Mouse (Mus musculus) intestine, postnatal 0 days (tissue): Measurements from ENCODE around the gene Rflnb. TPM values are rescaled to one million over a fixed set of nuclear protein-coding genes. Genes with fewer than 3 reads are reported as not detected.

ENCODE experiments used
- ATAC-seq: fragments of 200-750 bp; cut with Nextera tagmentation; 2 replicates; pipeline ENCODE4 v1.8.0; 2017; ENCODE audit warnings: mild to moderate bottlenecking, moderate TSS enrichment, moderate library complexity
- H3K27ac ChIP-seq: fragments of 300-500 bp; sonication (generic); 2 replicates; pipeline ENCODE4 v1.5.1; 2014; ENCODE audit warnings: mild to moderate bottlenecking, low read depth, low read length, moderate library complexity
- H3K27me3 ChIP-seq: fragments of 300-500 bp; sonication (generic); replicated peaks from 2 replicates; pipeline ENCODE4 v1.6.1; 2014; ENCODE audit warnings: low read length, mixed read lengths; ENCODE audit not compliant: control insufficient read depth, insufficient read depth
- H3K36me3 ChIP-seq: fragments of 300-500 bp; sonication (generic); 2 replicates; pipeline ENCODE4 v1.6.1; 2014; ENCODE audit warnings: mild to moderate bottlenecking, moderate library complexity; ENCODE audit not compliant: control insufficient read depth, insufficient read depth
- H3K4me1 ChIP-seq: fragments of 300-500 bp; sonication (generic); replicated peaks from 2 replicates; pipeline ENCODE4 v1.6.1; 2014; ENCODE audit warnings: antibody characterized with exemption, low read length, mixed read lengths; ENCODE audit not compliant: control insufficient read depth, insufficient read depth
- H3K4me2 ChIP-seq: fragments of 300-500 bp; sonication (generic); replicated peaks from 2 replicates; pipeline ENCODE4 v1.6.1; 2014; ENCODE audit warnings: low read depth, mild to moderate bottlenecking, moderate library complexity
- H3K4me3 ChIP-seq: fragments of 300-500 bp; sonication (generic); 2 replicates; pipeline ENCODE4 v1.5.1; 2014; ENCODE audit warnings: low read depth, low read length
- H3K9ac ChIP-seq: fragments of 300-500 bp; sonication (generic); 2 replicates; pipeline ENCODE4 v1.6.1; 2014; ENCODE audit warnings: mild to moderate bottlenecking, low read depth, low read length
- H3K9me3 ChIP-seq: fragments of 300-500 bp; sonication (generic); 2 replicates; pipeline ENCODE4 v1.6.1; 2016; ENCODE audit warnings: mixed run types; ENCODE audit not compliant: control insufficient read depth
- CTCF ChIP-seq: sonication (generic); IDR thresholded peaks from 2 replicates; pipeline ENCODE4 v1.5.1; 2016; ENCODE audit warnings: low read depth, mild to moderate bottlenecking, control low read depth, antibody characterized with exemption, moderate library complexity
- WGBS: fragments of 180-500 bp; shearing (Covaris S2); extraction: QIAGEN DNeasy Blood & Tissue Kit; methylation state at CpG from one replicate; pipeline ENCODE4 v1.1.7; 2014; 5-methylcytosine and 5-hydroxymethylcytosine counted together
- polyA plus RNA-seq: library from polyadenylated mRNA; unstranded; fragments of >200 nt; fragmentation: Nextera tagmentation; extraction: Ambion mirVana; gene quantifications from 2 replicates; pipeline ENCODE4 v1.2.1, GENCODE M21; 2015

Gene Rflnb
- polyA plus RNA-seq, 1 experiment from 2014 or later: 24.2 TPM

DNA sequence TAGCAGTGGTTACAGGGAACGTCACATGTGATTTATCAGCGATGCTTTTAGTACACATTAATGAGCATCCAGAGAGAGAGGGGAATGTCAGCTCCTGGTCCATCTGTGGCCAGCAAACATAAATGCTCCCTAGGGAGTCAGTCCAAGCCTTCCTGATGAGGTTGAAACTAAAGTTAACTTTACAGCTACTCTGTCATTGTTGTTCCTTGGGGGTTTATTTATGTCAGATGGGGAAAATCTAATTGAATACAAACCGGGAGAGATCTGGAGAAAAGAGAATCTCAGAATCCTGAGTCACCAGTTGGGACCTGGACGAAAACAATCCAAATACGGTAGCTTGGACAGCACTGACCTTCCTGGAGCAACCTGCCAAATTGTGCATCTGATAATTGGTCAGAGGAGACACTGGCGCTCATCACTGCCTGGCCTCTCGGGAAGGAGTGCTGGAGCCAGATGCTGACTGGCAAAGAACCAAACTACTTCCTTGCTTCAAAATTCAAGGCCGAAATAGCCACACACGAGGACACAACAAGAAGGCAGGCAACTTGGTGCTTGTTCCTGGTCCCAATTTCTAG lies 38.0 kb upstream of the Rflnb start:
- 63% methylated on average over 9 of the region's 9 CpGs for WGBS
- no peaks in the 10 kb centered on the region for H3K9me3 ChIP-seq
- no peak overlapping the region for H3K27ac ChIP-seq

DNA sequence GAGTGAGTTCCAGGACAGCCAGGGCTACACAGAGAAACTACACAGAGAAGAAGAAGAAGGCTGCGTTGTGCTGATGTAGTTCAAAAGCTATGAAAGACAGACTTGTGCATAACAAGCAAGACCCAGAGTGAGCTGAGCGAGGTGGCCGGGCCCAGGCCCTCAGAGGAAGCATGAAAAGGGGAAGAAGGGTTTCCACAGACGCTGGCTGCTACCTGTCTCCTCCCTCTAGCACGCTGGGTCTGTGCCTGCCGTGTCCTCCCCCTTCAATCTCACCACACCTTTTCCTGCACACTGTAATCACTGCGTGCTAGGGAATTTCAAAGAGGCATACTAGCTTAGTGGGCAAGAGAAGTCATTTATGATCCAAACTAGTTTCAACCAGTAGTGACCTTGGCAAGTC lies 36.8 kb upstream of the Rflnb start:
- H3K4me1 ChIP-seq: no peaks in the 10 kb centered on the region
- H3K9ac ChIP-seq: no peak overlapping the region
- TF ChIP-seq CTCF: no peak
- no peak overlapping the region for H3K4me2 ChIP-seq
- no peaks in the 10 kb centered on the region for H3K27me3 ChIP-seq
- WGBS: 83% methylated on average over 7 of the region's 7 CpGs
- no peak overlapping the region for H3K27ac ChIP-seq
- no peak overlapping the region for H3K4me3 ChIP-seq
- H3K9me3 ChIP-seq: no peaks in the 10 kb centered on the region
- no peak for ATAC-seq
- H3K36me3 ChIP-seq: peaks cover 29% of the 10 kb centered on the region

More for the DNA sequence above, 38.0 kb upstream of the Rflnb start:
- no peaks in the 10 kb centered on the region for H3K27me3 ChIP-seq
- TF ChIP-seq CTCF: no peak
- H3K4me2 ChIP-seq: no peak overlapping the region
- no peak overlapping the region for H3K9ac ChIP-seq
- H3K36me3 ChIP-seq: peaks cover 32% of the 10 kb centered on the region
- H3K4me3 ChIP-seq: no peak overlapping the region
- no peak for ATAC-seq
- H3K4me1 ChIP-seq: no peaks in the 10 kb centered on the region

DNA sequence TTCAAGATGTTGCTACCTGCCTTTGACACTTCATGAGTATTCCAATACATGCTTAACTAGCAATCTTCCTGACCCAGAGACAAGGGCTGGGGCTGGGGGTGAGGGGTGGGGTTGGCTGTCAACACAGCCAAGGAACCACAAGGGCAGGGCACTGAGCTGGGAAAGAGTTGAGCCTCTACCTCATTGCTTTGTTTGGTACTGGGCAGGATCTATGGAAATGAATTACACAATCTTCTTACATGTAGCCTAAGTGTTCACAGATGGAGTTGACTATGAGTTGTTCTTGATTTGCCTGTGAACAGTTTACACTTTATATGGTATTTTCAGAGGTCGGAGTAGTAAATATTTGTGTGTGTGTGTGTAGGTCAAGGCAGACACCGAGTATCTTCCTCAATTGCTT lies 33.3 kb upstream of the Rflnb start:
- no peak for ATAC-seq
- 83% methylated on average over 2 of the region's 2 CpGs for WGBS

DNA sequence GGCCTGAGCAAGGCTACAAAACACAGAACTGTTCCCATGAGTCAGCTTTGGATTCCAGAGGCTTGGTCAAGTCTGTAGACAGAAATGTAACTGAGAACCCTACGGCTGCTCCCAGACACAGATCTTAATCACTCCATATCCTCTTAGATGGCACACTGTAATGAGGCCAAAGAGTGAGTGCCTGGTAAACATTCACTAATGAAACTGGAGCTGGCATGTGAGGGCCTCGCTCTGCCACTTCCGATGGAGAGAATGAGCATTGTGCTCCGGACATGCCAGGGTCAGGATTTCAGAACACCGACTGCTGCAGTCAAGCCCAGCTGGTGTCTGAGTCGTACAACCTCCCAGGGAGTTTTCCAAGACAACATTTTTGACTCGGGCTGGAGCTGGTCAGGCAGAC lies 32.4 kb upstream of the Rflnb start:
- H3K9ac ChIP-seq: no peak overlapping the region
- H3K27ac ChIP-seq: no peak overlapping the region
- WGBS: 43% methylated on average over 7 of the region's 7 CpGs
- ATAC-seq: no peak
- no peak overlapping the region for H3K4me2 ChIP-seq
- no peak overlapping the region for H3K4me3 ChIP-seq
- no peaks in the 10 kb centered on the region for H3K9me3 ChIP-seq
- H3K4me1 ChIP-seq: no peaks in the 10 kb centered on the region
- H3K27me3 ChIP-seq: no peaks in the 10 kb centered on the region
- TF ChIP-seq CTCF: no peak
- H3K36me3 ChIP-seq: peaks cover 24% of the 10 kb centered on the region

More for the DNA sequence above, 33.3 kb upstream of the Rflnb start:
- Histone ChIP-seq H3K36me3 (peaks cover 24% of the 10 kb centered on the region), H3K4me2 (no peak overlapping the region), H3K27me3 (no peaks in the 10 kb centered on the region), H3K27ac (no peak overlapping the region), H3K9me3 (no peaks in the 10 kb centered on the region), H3K4me1 (no peaks in the 10 kb centered on the region), H3K9ac (no peak overlapping the region), H3K4me3 (no peak overlapping the region)
- TF ChIP-seq CTCF: no peak

DNA sequence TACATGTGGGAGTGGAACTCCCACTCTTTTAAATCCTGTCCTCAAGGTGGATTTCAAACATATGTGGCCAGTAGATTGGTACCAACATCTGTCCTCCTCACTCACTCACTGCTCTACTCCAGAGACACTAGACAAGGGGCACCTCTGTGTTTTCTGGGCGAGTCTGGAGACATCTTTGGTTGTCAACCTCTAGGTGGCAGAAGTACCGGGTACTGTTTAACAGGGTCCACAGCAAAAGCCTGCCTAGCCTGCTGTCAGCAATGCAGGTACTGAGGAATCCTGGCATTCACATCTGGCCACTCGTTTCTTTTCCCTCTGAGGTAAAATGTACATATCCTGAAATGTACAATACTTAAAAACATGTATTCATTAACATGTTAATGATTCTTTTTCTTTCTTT lies 28.9 kb upstream of the Rflnb start:
- 39% methylated on average over 3 of the region's 3 CpGs for WGBS
- no peak for ATAC-seq
- no peaks in the 10 kb centered on the region for H3K4me1 ChIP-seq
- H3K9ac ChIP-seq: no peak overlapping the region
- H3K4me2 ChIP-seq: no peak overlapping the region
- H3K27ac ChIP-seq: no peak overlapping the region
- H3K4me3 ChIP-seq: no peak overlapping the region
- no peaks in the 10 kb centered on the region for H3K27me3 ChIP-seq
- H3K9me3 ChIP-seq: no peaks in the 10 kb centered on the region
- peak; percentile 47 for TF ChIP-seq CTCF
- H3K36me3 ChIP-seq: peaks cover 19% of the 10 kb centered on the region; the same call in 1 of the 2 replicates

DNA sequence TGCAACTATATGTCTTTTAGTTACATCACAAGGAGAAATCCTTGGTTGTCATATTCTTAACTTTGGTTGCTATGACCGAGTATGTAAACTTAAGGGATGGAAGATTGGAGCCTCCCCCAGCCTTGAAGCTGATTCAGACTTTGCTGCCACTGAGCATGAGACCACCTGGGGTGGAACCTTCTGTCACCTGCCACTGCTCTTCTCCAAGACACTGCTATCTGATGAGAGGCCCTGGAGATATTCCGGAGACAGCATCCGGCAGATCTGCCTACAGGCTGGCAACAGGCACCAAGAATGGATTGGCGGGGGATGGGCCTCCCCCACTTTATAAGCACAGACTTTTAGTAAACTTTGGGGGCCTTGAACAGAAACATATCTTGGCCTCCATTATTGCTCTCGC lies 24.9 kb upstream of the Rflnb start:
- H3K9ac ChIP-seq: no peak overlapping the region

DNA sequence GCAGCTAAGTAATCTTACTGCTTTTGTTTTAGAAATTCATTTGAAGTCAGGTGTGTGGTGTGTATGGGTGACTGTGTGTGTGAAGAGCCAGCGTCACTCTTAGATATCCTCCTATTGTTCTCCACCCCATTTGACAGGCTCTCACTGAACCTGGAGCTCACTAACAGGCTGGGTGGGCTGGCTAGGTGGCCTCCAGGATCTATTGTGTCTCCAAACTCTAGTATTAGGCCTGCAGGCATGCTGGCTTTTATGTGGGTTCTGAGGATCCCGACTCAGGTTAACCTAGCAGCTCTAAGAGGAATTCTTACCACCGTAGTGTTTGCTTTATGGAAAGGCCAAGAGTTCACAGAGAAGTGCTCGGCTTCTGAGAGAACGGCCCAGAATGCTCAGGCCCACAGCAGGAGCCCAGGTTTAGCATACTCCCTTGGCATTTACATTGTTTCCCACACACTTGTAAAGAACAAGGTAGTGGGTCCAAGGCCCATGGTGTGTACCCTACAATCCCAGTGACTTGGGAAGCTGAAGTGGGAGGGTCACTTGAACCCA lies 23.5 kb upstream of the Rflnb start:
- Histone ChIP-seq H3K4me1 (no peaks in the 10 kb centered on the region), H3K9ac (no peak overlapping the region), H3K27me3 (no peaks in the 10 kb centered on the region), H3K27ac (no peak overlapping the region), H3K4me3 (no peak overlapping the region), H3K9me3 (no peaks in the 10 kb centered on the region), H3K4me2 (no peak overlapping the region), H3K36me3 (peaks cover 24% of the 10 kb centered on the region)
- TF ChIP-seq CTCF: no peak
- no peak for ATAC-seq
- 46% methylated on average over 5 of the region's 5 CpGs for WGBS

More for the DNA sequence above, 24.9 kb upstream of the Rflnb start:
- H3K4me1 ChIP-seq: no peaks in the 10 kb centered on the region
- no peaks in the 10 kb centered on the region for H3K27me3 ChIP-seq
- H3K36me3 ChIP-seq: peaks cover 10% of the 10 kb centered on the region; the same call in 1 of the 2 replicates
- no peak for TF ChIP-seq CTCF
- H3K4me2 ChIP-seq: no peak overlapping the region
- no peak overlapping the region for H3K4me3 ChIP-seq
- ATAC-seq: no peak
- H3K9me3 ChIP-seq: no peaks in the 10 kb centered on the region
- H3K27ac ChIP-seq: no peak overlapping the region
- WGBS: 87% methylated on average over 5 of the region's 5 CpGs
